Mouse (Mus musculus): ENCODE measurements at regions not wholly inside any gene's neighbourhood (a gene's known extent, or its start where the extent isn't known, plus 50 kb on each side); places are given as distances from the start of the nearest gene placed in this dataset.

DNA sequence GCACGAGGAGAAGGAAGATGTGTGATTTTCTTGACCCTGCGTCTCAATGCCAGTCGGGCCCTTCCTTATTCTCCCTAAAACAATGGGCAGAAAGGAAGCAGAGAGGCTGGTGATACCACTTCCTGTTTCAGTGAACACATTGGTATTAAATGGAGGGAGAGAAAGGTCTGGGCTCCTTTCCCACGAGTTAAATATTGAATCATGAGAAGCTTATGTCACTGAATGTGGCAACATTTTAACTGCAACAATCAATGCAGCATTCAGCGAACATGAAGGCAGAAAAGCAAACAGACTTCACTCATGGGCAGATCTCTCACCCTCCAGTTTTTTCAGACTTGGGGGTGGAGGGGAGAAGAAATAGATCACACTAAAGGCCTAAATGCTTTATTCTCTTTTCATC is 819.8 kb downstream of the Poteg start:
- no peaks in the 10 kb centered on the region for H3K9me3 ChIP-seq (ENCODE audit: low read length)
- no peak overlapping the region for H3K4me3 ChIP-seq (ENCODE audit: low read depth, low read length)
- no peak for ATAC-seq
- H3K4me1 ChIP-seq (ENCODE audit: insufficient read depth, low read depth, low read length), result no peaks in the 10 kb centered on the region
- no peaks in the 10 kb centered on the region for H3K27me3 ChIP-seq (replicated peaks; ENCODE audit: insufficient read depth, low read length)
- TF ChIP-seq CTCF (IDR thresholded peaks at IDR 0.05) (no peak), EP300 (IDR thresholded peaks at IDR 0.05) (no peak)
- no peak overlapping the region for H3K4me2 ChIP-seq (replicated peaks; ENCODE audit: low read depth, low read length)
- no peaks in the 10 kb centered on the region for H3K36me3 ChIP-seq (ENCODE audit: insufficient read depth, low read length)
- 55% methylated on average over 5 of the region's 5 CpGs for WGBS
- H3K27ac ChIP-seq (ENCODE audit: low read length), result no peak overlapping the region
- no peak overlapping the region for H3K9ac ChIP-seq (replicated peaks; ENCODE audit: low read depth)
- DNase-seq (ENCODE audit: low spot score), result no peak

- H3K4me3 ChIP-seq (ENCODE audit: low read depth, low read length), result no peak overlapping the region
- no peak for DNase-seq (ENCODE audit: low spot score)
- TF ChIP-seq CTCF (IDR thresholded peaks at IDR 0.05) (no peak), EP300 (IDR thresholded peaks at IDR 0.05) (no peak)
- H3K27ac ChIP-seq (ENCODE audit: low read length), result no peak overlapping the region
- H3K9me3 ChIP-seq (ENCODE audit: low read length), result no peaks in the 10 kb centered on the region
- H3K9ac ChIP-seq (replicated peaks; ENCODE audit: low read depth), result no peak overlapping the region
- H3K4me2 ChIP-seq (replicated peaks; ENCODE audit: low read depth, low read length), result no peak overlapping the region
- ATAC-seq, result no peak
- H3K36me3 ChIP-seq (ENCODE audit: insufficient read depth, low read length), result no peaks in the 10 kb centered on the region
- WGBS, result 77% methylated on average over 2 of the region's 2 CpGs
- H3K4me1 ChIP-seq (ENCODE audit: insufficient read depth, low read depth, low read length), result no peaks in the 10 kb centered on the region
- H3K27me3 ChIP-seq (replicated peaks; ENCODE audit: insufficient read depth, low read length), result no peaks in the 10 kb centered on the region
These were observed 836.8 kb downstream of the Poteg start for GRCm38 (mm10) chr8:28284257-28284656.

- no peaks in the 10 kb centered on the region for H3K36me3 ChIP-seq (ENCODE audit: insufficient read depth, low read length)
- WGBS, result 60% methylated on average over 5 of the region's 5 CpGs
- H3K27ac ChIP-seq (ENCODE audit: low read length), result no peak overlapping the region
- TF ChIP-seq EP300 (IDR thresholded peaks at IDR 0.05), result no peak
- TF ChIP-seq CTCF (IDR thresholded peaks at IDR 0.05), result no peak
- H3K4me2 ChIP-seq (replicated peaks; ENCODE audit: low read depth, low read length), result no peak overlapping the region
- H3K9ac ChIP-seq (replicated peaks; ENCODE audit: low read depth), result no peak overlapping the region
- ATAC-seq (no peak), DNase-seq (ENCODE audit: low spot score) (no peak)
- no peak overlapping the region for H3K4me3 ChIP-seq (ENCODE audit: low read depth, low read length)
- H3K27me3 ChIP-seq (replicated peaks; ENCODE audit: insufficient read depth, low read length), result no peaks in the 10 kb centered on the region
- H3K9me3 ChIP-seq (ENCODE audit: low read length), result no peaks in the 10 kb centered on the region
- H3K4me1 ChIP-seq (ENCODE audit: insufficient read depth, low read depth, low read length), result no peaks in the 10 kb centered on the region
These were observed 851.7 kb downstream of the Poteg start for GRCm38 (mm10) chr8:28298896-28299793.

DNA sequence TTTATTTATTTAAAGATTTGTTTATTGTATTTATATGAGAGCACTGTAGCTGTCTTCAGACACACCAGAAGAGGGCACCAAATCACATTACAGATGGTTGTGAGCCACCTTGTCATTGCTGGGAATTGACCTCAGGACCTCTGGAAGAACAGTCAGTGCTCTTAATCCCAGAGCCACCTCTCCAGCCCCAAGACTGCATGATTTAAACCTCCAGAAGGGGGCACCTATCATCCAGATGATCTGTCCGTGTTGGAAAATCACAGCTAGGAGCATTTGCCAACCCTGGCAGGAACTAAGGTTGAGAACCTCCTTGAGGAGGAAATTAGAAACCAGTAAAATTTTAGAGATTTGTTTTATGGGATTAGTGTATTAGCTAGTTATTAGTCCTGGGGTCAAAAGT is 869.6 kb downstream of the Poteg start:
- no peak for ATAC-seq
- Histone ChIP-seq H3K9ac (replicated peaks; ENCODE audit: low read depth) (no peak overlapping the region), H3K27ac (ENCODE audit: low read length) (no peak overlapping the region), H3K4me1 (ENCODE audit: insufficient read depth, low read depth, low read length) (no peaks in the 10 kb centered on the region), H3K27me3 (replicated peaks; ENCODE audit: insufficient read depth, low read length) (no peaks in the 10 kb centered on the region), H3K9me3 (ENCODE audit: low read length) (no peaks in the 10 kb centered on the region), H3K4me3 (ENCODE audit: low read depth, low read length) (no peak overlapping the region), H3K36me3 (ENCODE audit: insufficient read depth, low read length) (no peaks in the 10 kb centered on the region), H3K4me2 (replicated peaks; ENCODE audit: low read depth, low read length) (no peak overlapping the region)
- no peak for DNase-seq (ENCODE audit: low spot score)
- TF ChIP-seq CTCF (IDR thresholded peaks at IDR 0.05) (no peak), EP300 (IDR thresholded peaks at IDR 0.05) (no peak)
- WGBS, result 62% methylated on average over 1 of the region's 1 CpGs

GRCm38 (mm10) chr8:28333388-28333787 is 885.9 kb downstream of the Poteg start:
- Histone ChIP-seq H3K9me3 (ENCODE audit: low read length) (no peaks in the 10 kb centered on the region), H3K36me3 (ENCODE audit: insufficient read depth, low read length) (no peaks in the 10 kb centered on the region), H3K27me3 (replicated peaks; ENCODE audit: insufficient read depth, low read length) (no peaks in the 10 kb centered on the region), H3K9ac (replicated peaks; ENCODE audit: low read depth) (no peak overlapping the region), H3K27ac (ENCODE audit: low read length) (no peak overlapping the region), H3K4me2 (replicated peaks; ENCODE audit: low read depth, low read length) (no peak overlapping the region), H3K4me3 (ENCODE audit: low read depth, low read length) (no peak overlapping the region), H3K4me1 (ENCODE audit: insufficient read depth, low read depth, low read length) (no peaks in the 10 kb centered on the region)
- ATAC-seq (no peak), DNase-seq (ENCODE audit: low spot score) (no peak)
- 83% methylated on average over 1 of the region's 1 CpGs for WGBS
- no peak for TF ChIP-seq CTCF (IDR thresholded peaks at IDR 0.05)
- TF ChIP-seq EP300 (IDR thresholded peaks at IDR 0.05), result no peak

DNA sequence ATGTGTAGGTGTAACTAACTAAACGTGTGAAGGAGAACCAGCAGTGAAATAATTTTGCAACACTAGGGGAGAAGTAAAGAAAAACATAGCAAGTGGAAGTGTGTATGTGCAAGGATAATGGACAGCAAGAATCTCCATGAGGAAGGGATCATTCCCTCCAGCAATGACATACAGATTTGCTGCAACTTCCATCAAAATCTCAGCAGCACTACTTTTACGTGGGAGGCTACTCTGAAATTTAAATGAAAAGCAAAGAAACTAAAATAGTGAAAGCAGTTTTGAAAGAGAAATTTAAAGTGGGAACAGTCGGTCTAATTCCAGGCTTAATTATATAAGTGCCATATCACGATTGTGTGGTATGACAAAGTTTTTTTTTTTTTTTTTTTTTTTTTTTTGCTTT is 890.0 kb downstream of the Poteg start:
- Histone ChIP-seq H3K27me3 (replicated peaks; ENCODE audit: insufficient read depth, low read length) (no peaks in the 10 kb centered on the region), H3K9ac (replicated peaks; ENCODE audit: low read depth) (no peak overlapping the region), H3K4me3 (ENCODE audit: low read depth, low read length) (no peak overlapping the region), H3K9me3 (ENCODE audit: low read length) (no peaks in the 10 kb centered on the region), H3K36me3 (ENCODE audit: insufficient read depth, low read length) (no peaks in the 10 kb centered on the region), H3K4me2 (replicated peaks; ENCODE audit: low read depth, low read length) (no peak overlapping the region), H3K4me1 (ENCODE audit: insufficient read depth, low read depth, low read length) (no peaks in the 10 kb centered on the region), H3K27ac (ENCODE audit: low read length) (no peak overlapping the region)
- DNase-seq (ENCODE audit: low spot score), result no peak
- WGBS, result 70% methylated on average over 4 of the region's 4 CpGs
- TF ChIP-seq EP300 (IDR thresholded peaks at IDR 0.05), result no peak
- no peak for TF ChIP-seq CTCF (IDR thresholded peaks at IDR 0.05)
- ATAC-seq, result no peak

Measured in lung, postnatal 0 days (tissue).